8 mouse cellular contexts compared by ENCODE assay signal in genomic region chr11:16751457-16751982, GRCm38 (mm10). TPM values are rescaled to one million over a fixed set of nuclear protein-coding genes. Genes with fewer than 3 reads are reported as not detected.
A peak's percentile ranks its signal among the peaks of the same experiment; 100 is the strongest.
DNase-seq lines count a peak whose midpoint lies in the region; ATAC-seq and TF ChIP-seq lines count a peak whose summit lies in the region.

No protein-coding gene starts in this region.

- peaks cover 21% of the 10 kb centered on the region for H3K79me2 ChIP-seq in liver, adult 2 months (ENCODE audit: control insufficient read depth, insufficient read depth, low read length)

- peak overlapping the region; percentile 99 for H3K4me2 ChIP-seq in forebrain, embryonic 16.5 days (ENCODE audit: low read length)
- H3K4me2 ChIP-seq in liver, embryonic 15.5 days = peak overlapping the region; percentile 60
- H3K4me2 ChIP-seq in neural tube, embryonic 15.5 days = peak overlapping the region; percentile 99

- no peaks in the 10 kb centered on the region for H3K27me3 ChIP-seq in liver, adult 2 months (ENCODE audit: control insufficient read depth, insufficient read depth, low read length)
- H3K27me3 ChIP-seq in forebrain, embryonic 16.5 days (replicated peaks; ENCODE audit: control insufficient read depth, insufficient read depth, low read length) = peaks cover 26% of the 10 kb centered on the region
- H3K27me3 ChIP-seq in liver, embryonic 15.5 days = peaks cover 44% of the 10 kb centered on the region
- peaks cover 43% of the 10 kb centered on the region for H3K27me3 ChIP-seq in neural tube, embryonic 15.5 days (replicated peaks)

- DNase-seq in liver, adult 2 months (ENCODE audit: extremely low read depth, low read depth, low spot score) = no peak
- no peak for DNase-seq in liver
- no peak for DNase-seq in embryo, embryonic 10.5 days (ENCODE audit: low spot score)
- no peak for DNase-seq in spleen, adult 18-20 months
- no peak for DNase-seq in left cerebral cortex, adult 11 months (ENCODE audit: low spot score)

- peaks cover 22% of the 10 kb centered on the region for H3K36me3 ChIP-seq in liver, adult 2 months (ENCODE audit: control insufficient read depth, insufficient read depth, low read length)
- H3K36me3 ChIP-seq in forebrain, embryonic 16.5 days (ENCODE audit: control insufficient read depth, insufficient read depth) = no peaks in the 10 kb centered on the region
- H3K36me3 ChIP-seq in liver, embryonic 15.5 days (replicated peaks) = no peaks in the 10 kb centered on the region
- H3K36me3 ChIP-seq in neural tube, embryonic 15.5 days = no peaks in the 10 kb centered on the region

- H3K4me1 ChIP-seq in liver, adult 2 months (ENCODE audit: control insufficient read depth, insufficient read depth, low read length) = peaks cover 10% of the 10 kb centered on the region
- H3K4me1 ChIP-seq in forebrain, embryonic 16.5 days (replicated peaks; ENCODE audit: control insufficient read depth, insufficient read depth, low read length) = peaks cover 14% of the 10 kb centered on the region
- H3K4me1 ChIP-seq in liver, embryonic 15.5 days (replicated peaks) = no peaks in the 10 kb centered on the region
- peaks cover 17% of the 10 kb centered on the region for H3K4me1 ChIP-seq in neural tube, embryonic 15.5 days

- H3K9me3 ChIP-seq in forebrain, embryonic 16.5 days (ENCODE audit: control insufficient read depth, low read length) = no peaks in the 10 kb centered on the region
- no peaks in the 10 kb centered on the region for H3K9me3 ChIP-seq in liver, embryonic 15.5 days (replicated peaks)
- H3K9me3 ChIP-seq in neural tube, embryonic 15.5 days (replicated peaks) = no peaks in the 10 kb centered on the region

- 15% methylated on average over 7 of the region's 7 CpGs for WGBS in liver, adult 2 months
- WGBS in forebrain, embryonic 16.5 days = 34% methylated on average over 7 of the region's 7 CpGs
- WGBS in liver, embryonic 15.5 days (ENCODE audit: insufficient replicate concordance) = 36% methylated on average over 7 of the region's 7 CpGs
- WGBS in neural tube, embryonic 15.5 days = 40% methylated on average over 7 of the region's 7 CpGs

- H3K4me3 ChIP-seq in liver, adult 2 months (ENCODE audit: insufficient read depth, low read depth, low read length) = peak overlapping the region; percentile 94
- H3K4me3 ChIP-seq in forebrain, embryonic 16.5 days (replicated peaks; ENCODE audit: low read length) = peak overlapping the region; percentile 60
- peak overlapping the region; percentile 53; the same call in 1 of the 2 replicates for H3K4me3 ChIP-seq in liver, embryonic 15.5 days (replicated peaks)
- H3K4me3 ChIP-seq in neural tube, embryonic 15.5 days (replicated peaks) = peak overlapping the region; percentile 59

- TF ChIP-seq POLR2A in liver, adult 2 months (IDR thresholded peaks at IDR 0.05; ENCODE audit: extremely low read depth, insufficient read depth, low read length) = 0 out of 2 replicates have a peak, but pooled peaks have one; percentile 14

- peak overlapping the region; percentile 99 for H3K9ac ChIP-seq in liver, adult 2 months (ENCODE audit: low read depth, low read length)
- peak overlapping the region; percentile 39; the same call in 1 of the 2 replicates for H3K9ac ChIP-seq in forebrain, embryonic 16.5 days (replicated peaks; ENCODE audit: low read depth, low read length)
- no peak overlapping the region for H3K9ac ChIP-seq in liver, embryonic 15.5 days
- no peak overlapping the region for H3K9ac ChIP-seq in neural tube, embryonic 15.5 days (replicated peaks)

- no peak for TF ChIP-seq CTCF in liver, adult 2 months (IDR thresholded peaks at IDR 0.05; ENCODE audit: low read depth, low read length)

- H3K27ac ChIP-seq in liver, adult 2 months (replicated peaks; ENCODE audit: insufficient read depth, low read depth, low read length) = peak overlapping the region; percentile 99
- no peak overlapping the region for H3K27ac ChIP-seq in forebrain, embryonic 16.5 days (ENCODE audit: low read length)
- H3K27ac ChIP-seq in liver, embryonic 15.5 days (replicated peaks) = no peak overlapping the region
- H3K27ac ChIP-seq in neural tube, embryonic 15.5 days (replicated peaks) = no peak overlapping the region

- no peak for ATAC-seq in forebrain, embryonic 16.5 days
- ATAC-seq in liver, embryonic 15.5 days (ENCODE audit: insufficient read depth) = no peak
- 0 out of 2 replicates have a peak, but pooled peaks have one; percentile 12 for ATAC-seq in neural tube, embryonic 15.5 days (ENCODE audit: low FRiP score)

RNA-seq across cellular contexts. Expression of gene Egfr, which starts 0.5 kb away (rescaled TPM):
- 193 and 198 TPM in 2 replicates for total RNA-seq in liver, adult 2 months (2014; rRNA removed)
- polyA plus RNA-seq in liver, adult 2 months (2012; rRNA removed) = 117 and 215 TPM in 2 replicates
- polyA plus RNA-seq in forebrain, embryonic 16.5 days (2015; fragmentation: Nextera tagmentation; extraction: Ambion mirVana) = 2.5 and 3.7 TPM in 2 replicates
- 1.1 and 1.6 TPM in 2 replicates for polyA plus RNA-seq in liver, embryonic 15.5 days (2015; fragmentation: Nextera tagmentation; extraction: Ambion mirVana)
- 3.2 and 5.6 TPM in 2 replicates for polyA plus RNA-seq in neural tube, embryonic 15.5 days (2015; fragmentation: Nextera tagmentation; extraction: Ambion mirVana)

Comparison
In these comparisons a context has a peak if more than half of its experiments do, and no peak if none do; other contexts are left out.
1. H3K9ac ChIP-seq: peak in liver, adult 2 months (single experiment) and forebrain, embryonic 16.5 days (single experiment); none in liver, embryonic 15.5 days (single experiment) and neural tube, embryonic 15.5 days (single experiment).
2. RNA of gene Egfr, which starts 0.5 kb away (polyA plus RNA-seq): 117 to 215 TPM in liver, adult 2 months; 3.2 to 5.6 TPM in neural tube, embryonic 15.5 days, 2.5 to 3.7 TPM in forebrain, embryonic 16.5 days and 1.1 to 1.6 TPM in liver, embryonic 15.5 days; every median in the first group is over 10 times any median in the second.
3. Peak in every context shown above with its lines, with median percentiles within 50 percentile points of each other: H3K4me3 ChIP-seq and H3K4me2 ChIP-seq.